Mouse (Mus musculus): ENCODE measurements around the gene Gdf11.

Gdf11 gene

DNA sequence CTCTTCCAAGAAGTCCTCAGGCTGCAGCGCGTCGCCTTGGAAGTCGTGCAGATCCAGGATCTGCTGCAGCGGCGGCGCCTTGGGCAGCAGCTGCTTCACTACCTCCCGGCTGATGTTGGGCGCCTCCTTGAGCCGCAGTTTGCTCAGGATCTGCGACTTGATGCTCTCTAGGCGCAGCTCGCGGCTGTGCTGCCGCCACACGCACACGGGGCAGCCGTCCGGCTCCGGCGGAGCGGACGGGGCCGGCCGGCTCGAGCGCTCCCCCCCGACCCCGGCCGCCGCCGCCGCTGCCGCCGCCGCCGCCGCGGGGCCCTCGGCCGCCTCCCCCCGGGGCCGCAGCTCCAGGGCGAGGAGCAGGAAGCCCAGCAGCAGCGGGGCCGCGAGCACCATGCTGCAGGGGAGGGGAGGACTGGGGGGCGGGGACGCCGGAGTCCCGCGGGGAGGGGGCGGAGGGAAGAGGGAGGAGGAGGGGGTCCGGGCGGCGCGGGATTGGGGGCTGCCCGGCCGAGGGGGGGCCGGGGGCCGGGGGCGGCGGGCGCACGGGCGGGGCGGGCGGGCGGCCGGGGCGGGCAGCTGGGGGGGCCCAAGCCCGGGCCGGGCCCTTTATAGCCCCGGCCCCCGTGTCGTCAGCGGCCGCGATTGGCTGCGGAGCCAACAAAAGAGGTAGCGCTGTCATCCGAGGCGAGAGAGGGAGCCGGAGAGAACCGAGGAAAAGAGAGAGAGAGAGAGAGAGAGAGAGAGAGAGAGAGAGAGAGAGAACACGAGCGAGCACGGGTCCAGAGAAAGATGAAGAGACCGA, at the start of gene Gdf11:
TSS of gene Gdf11 (minus strand) at position 423 of the 799 bp plus-strand sequence.
- DNase-seq = no peak

DNA sequence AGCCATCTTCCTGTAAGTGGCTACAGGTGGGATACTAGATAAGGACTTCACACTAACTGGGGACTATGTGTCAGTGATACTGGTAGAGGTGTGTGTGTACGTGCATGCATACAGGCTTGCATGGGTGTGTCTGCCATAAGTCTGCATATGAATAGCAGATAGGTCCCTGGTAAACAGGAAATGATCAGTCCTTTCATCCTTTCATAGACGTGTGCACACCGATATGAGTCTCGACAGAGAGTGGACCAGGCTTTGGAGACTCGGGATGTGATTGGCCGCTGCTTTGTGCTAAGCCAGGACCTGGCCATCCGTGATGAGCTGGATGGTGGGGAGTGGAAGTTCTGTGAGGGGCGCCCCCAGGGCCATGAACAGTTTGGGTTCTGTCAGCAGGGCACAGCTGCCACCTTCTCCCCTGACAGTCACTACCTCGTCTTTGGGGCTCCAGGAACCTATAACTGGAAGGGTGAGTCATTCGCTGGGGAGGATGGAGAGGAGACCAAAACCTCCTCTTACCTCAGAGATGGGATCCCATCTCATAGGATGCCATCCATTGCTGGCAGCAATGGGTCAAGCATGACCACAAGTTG, 49.0 kb upstream of the Gdf11 start:
- DNase-seq = no peak

DNA sequence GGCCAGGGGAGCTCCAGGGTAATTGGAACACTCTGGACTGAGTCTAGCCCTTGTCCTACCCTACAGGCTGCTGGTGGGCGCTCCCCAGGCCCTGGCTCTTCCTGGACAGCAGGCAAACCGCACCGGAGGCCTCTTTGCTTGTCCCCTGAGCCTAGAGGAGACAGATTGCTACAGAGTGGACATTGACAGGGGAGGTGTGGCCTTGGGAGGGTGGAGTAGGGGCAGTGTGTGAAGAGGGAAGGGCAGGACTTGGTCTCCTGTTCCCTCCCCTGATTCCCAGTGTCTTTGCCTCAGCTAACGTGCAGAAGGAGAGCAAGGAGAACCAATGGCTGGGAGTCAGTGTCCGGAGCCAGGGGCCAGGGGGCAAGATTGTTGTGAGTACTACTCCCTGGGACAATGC, 47.5 kb upstream of the Gdf11 start:
- no peak for DNase-seq

DNA sequence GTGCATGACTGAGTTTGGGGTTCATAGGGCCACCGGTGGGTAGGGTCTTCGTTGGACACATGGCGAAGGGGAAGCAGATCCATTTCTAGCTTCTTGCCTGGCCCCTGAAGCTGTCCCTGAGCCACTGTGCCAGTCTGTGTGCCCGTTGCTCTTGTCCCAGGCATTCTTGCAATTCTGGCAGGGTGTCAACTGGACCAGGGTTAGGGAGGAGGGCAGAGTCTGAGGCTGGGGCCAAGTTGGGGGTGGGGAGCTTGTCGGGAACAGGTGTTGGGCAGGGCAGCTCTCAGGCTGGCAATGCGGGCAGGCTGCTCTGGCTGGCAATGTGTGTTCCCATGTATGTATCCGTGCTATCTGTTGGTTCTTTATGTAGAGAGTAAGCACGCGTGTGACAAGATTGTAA, 46.9 kb upstream of the Gdf11 start:
- DNase-seq = peak; percentile 96

DNA sequence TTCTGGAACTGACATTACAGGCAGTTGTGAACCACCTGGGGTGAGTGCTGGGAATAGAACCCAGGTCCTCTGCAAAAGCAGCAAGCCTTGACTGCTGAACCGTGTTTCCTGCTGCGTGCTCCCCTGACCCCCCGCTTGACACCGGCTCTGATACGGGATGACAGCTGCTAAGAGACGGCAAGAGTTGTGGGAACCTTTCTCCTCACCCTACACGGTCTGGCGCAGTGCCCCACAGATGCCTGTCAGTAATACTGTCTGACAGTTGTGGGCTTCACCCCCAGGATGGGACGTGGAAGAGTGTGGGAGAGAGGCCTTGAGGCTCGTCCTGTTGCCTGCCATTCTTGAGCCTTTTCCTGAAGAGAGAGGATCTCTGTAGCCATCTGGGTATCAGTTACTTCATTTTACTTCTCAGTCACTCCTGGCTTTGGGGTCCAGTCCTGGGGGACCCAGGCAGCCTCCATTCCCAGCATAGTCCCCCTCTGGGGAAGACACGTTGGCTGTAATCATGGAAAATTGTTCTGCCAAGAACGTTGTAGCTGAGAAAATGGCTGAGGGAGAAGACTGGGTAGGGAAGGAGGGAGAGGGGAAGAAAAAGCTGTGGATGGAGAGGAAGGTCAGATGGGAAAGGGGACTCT, 46.4 kb upstream of the Gdf11 start:
- peak; percentile 60 for DNase-seq

DNA sequence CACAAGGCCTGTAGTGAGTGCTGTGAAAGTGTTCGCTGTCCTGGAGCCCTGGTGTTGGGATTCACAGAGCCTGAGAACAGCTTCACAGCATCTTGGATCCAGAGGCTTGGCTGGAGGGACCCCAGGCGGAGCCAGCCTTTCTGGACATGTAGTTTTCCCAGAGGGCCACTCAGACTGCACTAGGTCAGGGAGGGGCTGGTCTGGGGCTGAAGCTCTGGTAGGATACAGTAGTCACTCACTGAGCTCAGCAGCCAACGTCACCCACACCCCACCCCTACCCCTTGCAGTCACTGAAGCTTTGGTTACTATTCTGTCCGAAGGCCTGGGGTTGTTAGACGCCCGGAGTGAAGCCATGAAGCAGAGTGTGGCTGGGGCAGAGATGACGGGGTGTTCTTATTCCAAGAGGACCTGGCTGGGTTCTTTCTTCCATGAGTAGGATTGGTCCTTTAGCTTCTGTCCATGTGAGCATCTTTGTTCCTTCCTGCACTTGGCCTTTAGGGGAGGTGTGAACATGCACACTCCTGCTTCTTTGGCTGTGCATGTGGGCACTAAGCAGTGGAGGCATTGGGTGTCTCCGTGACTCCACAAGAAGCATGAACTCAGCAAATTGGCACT, 44.4 kb upstream of the Gdf11 start:
- DNase-seq = peak; percentile 62

DNA sequence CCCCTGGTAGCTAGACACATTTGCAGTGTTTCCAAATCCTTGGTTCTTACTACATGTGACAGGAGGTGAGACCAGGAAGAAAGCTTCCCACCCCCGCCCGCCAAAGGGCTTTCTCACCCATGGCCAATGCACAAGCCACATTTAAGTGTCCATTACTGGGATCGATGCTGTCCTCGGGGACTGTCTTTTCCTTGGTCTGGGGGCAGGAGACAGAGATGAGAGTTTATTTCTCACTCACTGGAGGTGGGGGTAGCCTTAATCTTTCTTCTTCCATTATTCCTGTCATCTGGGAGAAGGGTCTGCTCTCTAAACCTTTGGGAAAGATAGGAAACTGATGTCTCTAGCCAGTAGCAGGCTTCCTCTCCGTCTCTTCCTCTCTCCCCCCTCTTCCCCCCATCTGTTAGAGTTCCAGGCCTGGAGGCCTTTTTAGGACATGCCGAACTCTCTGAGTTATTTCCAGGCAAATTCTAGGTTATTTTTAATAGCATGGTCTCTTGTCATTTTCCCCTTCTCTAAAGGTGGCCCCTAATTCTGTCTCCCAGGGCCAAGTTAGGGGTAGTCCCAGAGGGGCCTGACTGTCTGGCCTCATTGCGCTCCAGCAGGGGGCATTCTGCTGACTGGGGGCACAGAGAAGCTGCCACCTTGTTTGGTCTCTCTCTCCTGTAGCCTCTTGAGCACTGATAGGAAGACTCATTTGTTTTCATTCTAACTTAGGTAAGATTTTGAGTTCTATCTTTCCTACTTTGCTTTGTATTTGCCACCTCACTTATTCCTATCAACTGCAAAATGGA, 43.7 kb upstream of the Gdf11 start:
- peak; percentile 54 for DNase-seq

DNA sequence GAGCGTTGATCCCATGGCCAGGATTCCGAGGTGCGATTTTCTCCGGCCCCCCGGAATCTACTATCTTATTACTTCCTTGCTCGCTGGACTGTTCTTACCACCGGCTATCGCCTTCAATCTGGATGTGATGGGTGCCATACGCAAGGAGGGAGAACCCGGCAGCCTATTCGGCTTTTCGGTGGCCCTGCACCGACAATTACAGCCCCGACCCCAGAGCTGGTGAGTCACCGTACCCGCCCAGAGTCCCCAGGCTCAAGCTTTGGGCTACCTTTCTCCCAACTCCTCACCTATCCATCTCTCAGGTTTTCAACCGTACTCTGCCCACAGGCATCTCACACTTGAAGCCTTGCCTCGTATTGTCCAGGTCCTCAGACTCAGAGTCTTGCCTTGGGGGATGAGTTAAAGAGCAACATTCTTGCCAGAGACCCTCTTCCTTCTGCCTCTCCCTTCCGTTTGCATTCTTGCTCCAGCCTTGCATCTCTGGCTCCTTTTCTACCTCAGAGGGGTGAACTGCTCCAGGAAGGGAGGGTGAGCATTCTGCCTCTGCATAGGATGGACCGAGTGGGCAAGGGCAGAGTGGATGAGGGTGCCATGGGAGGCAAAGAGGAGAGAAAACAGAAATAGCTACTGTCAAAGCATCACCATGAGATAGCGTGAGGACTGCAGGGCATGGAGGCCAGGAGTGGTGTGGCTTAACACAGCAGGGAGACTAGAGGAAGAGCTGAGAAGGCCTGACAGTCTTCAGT, 42.6 kb upstream of the Gdf11 start:
- DNase-seq = peak; percentile 63

DNA sequence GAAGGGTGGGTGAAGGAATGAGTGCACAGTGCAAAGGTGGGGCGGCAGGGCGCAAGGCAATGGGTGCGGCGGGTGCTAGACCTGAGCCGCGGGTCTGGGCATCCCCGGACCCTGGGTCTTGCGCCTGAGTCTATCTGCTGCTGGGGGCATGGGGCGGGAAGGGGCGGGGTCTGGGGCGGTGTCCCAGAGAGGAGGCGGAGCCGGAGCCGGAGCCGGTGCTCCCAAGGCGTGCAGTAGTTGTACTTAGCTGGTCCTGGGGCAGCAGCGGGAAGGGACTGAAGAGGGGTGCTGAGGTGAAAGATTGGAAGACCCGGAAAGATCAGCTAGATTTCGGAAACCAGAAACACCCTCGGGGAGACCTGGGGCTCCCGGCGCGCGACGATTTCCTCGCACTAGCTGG, 42.1 kb upstream of the Gdf11 start, which contains the start of gene Itga7:
TSS of gene Itga7 (plus strand) at position 245 of the 400 bp plus-strand sequence.
- peak; percentile 48 for DNase-seq

DNA sequence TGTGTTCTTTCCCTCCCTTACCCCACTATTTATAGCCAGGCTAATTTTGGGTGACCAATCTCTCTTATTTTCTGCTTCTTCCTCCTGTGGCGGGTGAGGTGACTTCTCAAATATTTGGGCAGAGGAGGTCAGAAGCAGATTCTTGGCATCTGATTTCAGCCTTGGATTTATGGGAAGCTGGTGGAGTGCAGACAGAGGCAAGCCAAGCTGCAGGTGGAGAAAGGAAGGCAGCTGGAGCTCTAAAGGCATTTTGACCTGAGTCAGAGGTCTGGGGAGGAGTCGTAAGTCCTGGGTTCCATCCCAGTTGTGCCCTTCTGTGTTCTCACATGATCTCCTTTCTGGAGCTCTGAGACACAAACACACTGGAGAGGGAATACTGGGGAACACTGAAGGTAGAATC, 39.9 kb upstream of the Gdf11 start:
- DNase-seq = peak; percentile 13

DNA sequence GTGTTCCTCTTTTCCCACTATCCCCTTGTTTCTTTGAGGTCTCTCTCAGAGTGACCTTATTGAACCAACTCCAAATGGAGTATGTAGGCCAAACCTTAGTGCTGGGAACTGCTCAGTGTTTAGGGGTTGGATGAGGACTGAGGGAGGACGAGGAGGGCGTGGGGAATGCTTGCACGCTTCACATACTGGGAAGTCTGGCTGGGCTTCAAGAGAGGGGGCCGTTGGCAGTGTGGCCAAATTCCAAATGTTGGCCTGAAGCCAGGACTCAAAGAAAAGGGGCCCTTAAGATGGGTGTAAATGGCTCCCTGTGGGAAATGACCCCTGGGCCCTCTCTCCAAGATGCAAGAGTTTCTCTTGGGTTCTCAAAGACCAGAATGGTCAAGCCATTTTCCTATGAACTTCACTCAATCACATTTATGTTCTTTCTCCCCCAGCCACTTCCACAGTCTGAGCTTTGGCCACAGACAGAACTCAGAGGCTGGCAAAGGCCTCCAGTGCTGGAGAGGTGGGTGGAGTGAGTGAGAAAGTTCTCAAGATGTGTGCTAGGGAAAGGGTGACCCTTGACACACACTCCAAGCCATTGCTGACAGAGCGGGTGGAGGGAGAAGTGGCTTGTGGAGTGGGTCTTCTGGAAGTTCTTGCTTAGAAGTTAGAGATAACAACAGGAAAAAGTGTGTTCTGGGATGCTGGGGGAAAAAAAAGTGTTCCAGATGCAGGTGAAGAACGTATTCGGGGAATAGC, 38.3 kb upstream of the Gdf11 start:
- peak; percentile 41 for DNase-seq

DNA sequence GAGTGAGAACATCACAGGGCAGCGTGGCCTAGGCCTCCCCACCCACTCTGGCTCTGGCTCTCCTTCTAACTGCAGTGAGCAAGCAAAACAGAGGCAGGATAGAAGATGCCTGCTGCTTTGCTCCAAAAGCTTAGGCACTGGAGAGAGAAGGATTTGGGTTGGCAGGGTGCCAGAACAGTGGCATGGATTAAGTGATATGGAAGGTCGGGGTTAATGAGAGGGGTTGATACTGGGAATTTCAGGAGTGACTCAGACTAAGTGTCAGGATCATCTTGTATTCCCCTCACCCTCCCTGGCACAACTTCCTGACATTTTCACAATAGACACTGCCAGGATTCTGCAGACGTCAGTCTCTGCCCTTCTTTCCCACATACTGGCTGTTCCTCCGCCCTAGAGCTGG, 36.8 kb upstream of the Gdf11 start:
- peak; percentile 39 for DNase-seq

DNA sequence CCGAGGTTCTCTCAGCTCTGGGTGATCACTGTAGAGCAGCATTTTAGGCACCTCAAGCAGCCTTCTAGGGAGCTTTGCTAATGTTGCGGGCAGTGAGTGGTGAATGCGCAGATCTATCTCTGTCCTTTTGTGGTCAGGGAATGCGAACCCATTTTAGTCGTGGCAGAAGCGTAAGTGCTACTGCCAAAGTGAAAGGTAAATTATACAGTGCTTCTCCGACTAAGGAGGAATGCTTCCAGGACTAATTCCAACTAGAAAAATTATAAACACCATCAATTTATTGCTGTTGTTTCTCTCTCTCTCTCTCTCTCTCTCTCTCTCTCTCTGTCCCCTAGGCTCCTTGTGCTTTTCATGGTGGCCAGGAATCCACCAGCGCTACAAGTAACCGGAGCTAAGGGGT, 32.4 kb upstream of the Gdf11 start, which contains the start of gene Bloc1s1:
TSS of gene Bloc1s1 (minus strand) at position 101 of the 400 bp plus-strand sequence.
- no peak for DNase-seq

DNA sequence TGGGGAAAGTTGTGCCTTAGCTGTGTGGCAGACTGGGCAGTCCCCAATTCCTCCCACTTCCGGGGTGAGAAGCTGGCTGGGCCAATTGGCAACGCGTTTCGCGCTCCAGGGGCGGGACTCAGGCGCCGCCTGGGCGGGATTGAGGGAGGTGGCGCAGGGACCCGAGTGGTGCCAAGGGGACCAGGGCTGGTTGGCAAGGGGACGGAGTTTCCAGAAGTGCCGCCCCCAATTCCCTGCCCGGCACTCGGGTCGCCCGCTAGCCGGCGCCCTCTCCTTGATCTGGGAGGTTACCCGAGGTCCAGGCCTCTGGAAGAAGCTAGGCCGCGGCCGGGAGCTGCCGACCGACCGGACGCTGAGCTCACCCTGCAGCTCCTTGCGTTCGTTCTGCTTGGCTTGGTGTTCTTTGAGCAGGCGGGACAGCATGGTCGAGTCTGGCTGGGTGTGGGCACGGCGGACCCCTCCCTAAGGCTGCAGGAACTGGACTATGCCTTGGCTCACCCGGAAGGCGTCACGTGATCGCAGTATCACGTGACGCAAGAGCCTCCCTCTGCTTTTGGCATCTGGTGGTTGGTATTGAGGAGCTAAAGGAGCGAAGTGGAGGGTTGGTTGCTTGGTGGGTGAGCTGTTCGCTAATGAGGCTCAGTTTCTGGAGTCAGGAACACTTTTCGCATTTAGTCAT, 31.6 kb upstream of the Gdf11 start:
- peak; percentile 96 for DNase-seq

DNA sequence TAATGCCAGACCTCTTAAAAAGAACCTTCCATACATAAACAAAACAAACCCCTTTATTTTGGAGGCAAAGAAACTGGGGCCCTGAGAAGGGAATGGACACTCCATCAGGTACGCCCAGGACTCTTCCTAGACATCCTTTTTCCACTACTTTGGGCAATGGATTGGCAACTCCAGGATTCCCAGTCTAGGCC, 31.2 kb upstream of the Gdf11 start, which contains the start of gene Rdh5:
TSS of gene Rdh5 (minus strand) at position 67 of the 191 bp plus-strand sequence.
- no peak for DNase-seq

DNA sequence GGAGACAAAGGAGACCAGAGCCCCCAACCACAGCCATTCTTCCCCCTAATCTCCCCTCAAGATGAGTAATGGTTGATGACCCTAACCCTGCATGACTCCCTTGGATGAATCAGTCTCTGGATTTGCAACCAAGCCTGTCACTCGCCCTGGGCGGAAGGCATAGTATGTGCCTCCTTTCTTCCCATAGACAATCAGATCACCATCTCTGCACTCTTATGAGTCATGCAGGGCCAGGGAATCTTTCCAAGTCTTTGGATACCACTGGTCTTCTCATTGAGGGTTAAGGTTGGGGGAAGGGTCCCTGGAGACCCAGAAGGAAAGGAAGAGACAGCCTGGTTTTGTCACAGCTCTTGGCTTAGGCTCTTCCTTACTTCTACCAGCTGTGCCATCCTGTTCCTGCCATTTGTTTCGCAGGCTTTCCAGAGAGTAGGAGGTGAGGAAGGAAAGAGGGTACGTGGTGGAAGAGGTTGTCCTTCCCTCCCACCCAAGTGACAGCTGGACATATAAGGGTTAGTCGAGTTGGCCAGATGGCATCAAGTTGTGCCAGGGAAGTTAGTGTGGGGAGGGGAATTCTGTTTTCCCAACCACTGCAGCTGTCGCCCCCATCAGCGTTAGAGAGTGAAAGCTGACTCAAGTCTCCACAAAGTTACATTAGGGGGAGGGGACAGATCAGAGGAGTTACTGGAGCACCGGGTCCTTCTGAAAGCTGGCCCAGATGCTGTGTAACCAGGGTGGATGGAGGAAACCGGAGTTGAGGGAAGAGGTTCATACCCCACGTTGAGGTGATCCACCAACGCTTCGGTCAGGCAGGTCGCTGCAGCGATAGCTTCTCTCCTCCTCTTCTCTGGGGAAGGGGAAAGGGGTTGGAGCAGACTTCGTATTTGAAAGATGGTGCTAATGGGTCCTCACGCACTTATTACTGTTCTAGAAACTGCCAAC, 30.6 kb upstream of the Gdf11 start:
- peak; percentile 69 for DNase-seq

DNA sequence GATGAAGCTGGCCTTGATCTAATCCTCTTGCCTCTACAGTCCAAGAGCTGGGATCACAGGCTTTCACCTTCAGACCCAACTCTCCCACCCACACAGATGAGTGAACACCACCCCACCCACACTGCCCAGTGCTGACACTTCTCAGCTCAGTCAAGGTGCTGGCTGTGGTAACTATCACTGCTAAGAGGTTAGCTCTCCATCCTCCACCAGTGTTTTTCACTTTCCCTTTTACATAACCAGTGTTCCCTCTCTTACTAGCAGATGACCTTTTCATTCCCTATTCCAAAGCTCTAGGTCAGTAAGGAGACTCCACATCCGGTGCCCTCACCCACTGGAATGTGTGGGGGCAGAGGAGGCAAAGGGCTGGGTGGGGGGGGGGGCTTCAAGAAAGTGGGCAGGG, 29.7 kb upstream of the Gdf11 start:
- DNase-seq = peak; percentile 36

DNA sequence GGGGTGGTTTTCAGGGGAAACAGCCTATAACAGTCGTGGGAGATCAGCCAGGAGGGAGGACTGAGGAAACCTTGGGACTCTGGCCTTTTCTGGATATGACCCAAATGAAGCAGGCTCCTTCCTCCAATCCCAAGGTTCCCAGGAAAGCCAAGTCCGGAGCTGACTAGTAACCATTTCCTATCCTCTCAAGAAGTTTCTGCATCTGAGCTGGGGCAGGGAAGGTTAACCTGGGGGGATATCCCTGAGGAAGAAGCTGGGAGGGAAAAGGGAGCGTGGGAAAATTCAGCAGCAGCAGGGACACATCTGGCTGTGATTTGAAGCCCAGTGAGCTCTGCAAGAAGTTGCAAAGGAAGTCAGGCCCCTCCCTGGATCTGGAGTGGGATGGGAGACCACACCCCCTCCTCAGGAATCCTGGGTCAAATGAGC, 29.2 kb upstream of the Gdf11 start:
- DNase-seq = no peak

DNA sequence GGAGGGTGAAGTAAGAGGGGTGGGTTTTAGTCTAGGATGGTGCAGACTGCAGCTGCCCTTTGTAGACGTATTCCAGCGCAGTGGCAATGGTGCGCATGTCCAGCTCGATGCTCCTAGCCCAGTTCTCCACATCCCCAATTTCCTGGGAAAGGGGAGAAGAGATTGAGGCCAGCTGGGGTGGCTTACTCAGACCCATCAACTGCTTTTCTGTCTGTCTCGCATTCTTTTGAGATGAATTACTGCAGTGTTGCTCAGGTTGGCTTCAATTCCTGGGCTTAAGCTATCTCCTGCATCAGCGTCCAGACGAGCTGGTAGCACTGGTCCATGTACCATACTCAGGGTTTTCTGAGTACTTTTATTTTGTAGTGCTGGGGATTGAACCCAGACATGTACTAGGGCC, 28.4 kb upstream of the Gdf11 start:
- peak; percentile 25 for DNase-seq

DNA sequence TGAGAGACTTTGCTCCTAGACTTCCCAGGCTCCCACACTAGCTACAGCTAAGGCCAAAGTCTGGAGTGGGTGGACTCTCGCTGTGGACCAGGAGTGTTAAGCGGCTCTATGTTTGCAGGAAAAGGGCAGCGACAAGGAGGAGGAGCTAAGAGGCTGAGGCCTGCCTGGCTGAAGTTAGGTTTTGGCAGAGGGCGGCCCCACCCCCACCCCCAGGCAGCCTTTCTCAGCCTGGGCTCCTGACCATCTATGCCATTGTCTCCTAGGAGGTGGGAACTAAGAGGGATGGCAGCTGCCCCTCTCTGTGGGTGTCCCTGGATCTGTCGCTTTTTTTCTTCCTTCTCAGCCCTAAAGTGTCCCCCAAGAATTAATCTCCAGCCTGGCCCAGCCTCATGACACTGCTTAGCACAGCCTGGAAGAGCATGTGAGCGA, 27.7 kb upstream of the Gdf11 start:
- peak; percentile 68 for DNase-seq
